Mouse (Mus musculus): ENCODE results near the gene Gm9112. TPM values are rescaled to one million over a fixed set of nuclear protein-coding genes. Genes with fewer than 3 reads are reported as not detected.
A peak's percentile ranks its signal among the peaks of the same experiment; 100 is the strongest.
"Not testable (repeated sequence)": the region's sequence is repeated elsewhere in the genome, so short reads cannot be mapped to it uniquely, and the experiment has no call there.

The Gm9112 gene
- polyA plus RNA-seq (2014; fragmentation: Nextera tagmentation; extraction: Ambion mirVana), result not detected in 2 replicates

GRCm38 (mm10) chrX:102707535-102707934 is at the start of gene Gm9112, which contains the start of gene Dmrtc1b:
Gene Gm9112 (minus strand): TSS chrX:102707635.
Gene Dmrtc1b (plus strand): TSS chrX:102707865.
- not testable (repeated sequence) for H3K4me1 ChIP-seq (ENCODE audit: control insufficient read depth, insufficient read depth, low read length); H3K36me3 ChIP-seq (replicated peaks; ENCODE audit: control insufficient read depth, insufficient read depth, low read depth, low read length); H3K4me2 ChIP-seq (ENCODE audit: low read depth, low read length); H3K27me3 ChIP-seq (ENCODE audit: control insufficient read depth, insufficient read depth, low read length); ATAC-seq (replicated peaks; ENCODE audit: insufficient number of reproducible peaks, low FRiP score, low TSS enrichment, low read depth); H3K4me3 ChIP-seq (ENCODE audit: low read depth, low read length); H3K27ac ChIP-seq (replicated peaks; ENCODE audit: low read depth, low read length); H3K9me3 ChIP-seq (replicated peaks; ENCODE audit: control insufficient read depth, low read length); DNase-seq (ENCODE audit: low spot score); H3K9ac ChIP-seq (replicated peaks; ENCODE audit: low read length)
- 78% methylated on average over 4 of the region's 10 CpGs for WGBS

- 89% methylated on average over 6 of the region's 6 CpGs for WGBS
- not testable (repeated sequence) for DNase-seq (ENCODE audit: low spot score); H3K9me3 ChIP-seq (replicated peaks; ENCODE audit: control insufficient read depth, low read length)
Observed at GRCm38 (mm10) chrX:102724226-102724625, 16.8 kb upstream of the Gm9112 start.

GRCm38 (mm10) chrX:102700636-102701035 is 6.8 kb downstream of the Gm9112 start:
- peak; percentile 43 for DNase-seq (ENCODE audit: low spot score)
- H3K27me3 ChIP-seq (ENCODE audit: control insufficient read depth, insufficient read depth, low read length); H3K4me3 ChIP-seq (ENCODE audit: low read depth, low read length); H3K9me3 ChIP-seq (replicated peaks; ENCODE audit: control insufficient read depth, low read length); H3K27ac ChIP-seq (replicated peaks; ENCODE audit: low read depth, low read length); H3K36me3 ChIP-seq (replicated peaks; ENCODE audit: control insufficient read depth, insufficient read depth, low read depth, low read length); H3K4me1 ChIP-seq (ENCODE audit: control insufficient read depth, insufficient read depth, low read length); H3K4me2 ChIP-seq (ENCODE audit: low read depth, low read length); ATAC-seq (replicated peaks; ENCODE audit: insufficient number of reproducible peaks, low FRiP score, low TSS enrichment, low read depth); H3K9ac ChIP-seq (replicated peaks; ENCODE audit: low read length): not testable (repeated sequence)
- 75% methylated on average over 3 of the region's 3 CpGs for WGBS

More at GRCm38 (mm10) chrX:102724226-102724625, 16.8 kb upstream of the Gm9112 start:
- H3K4me2 ChIP-seq (ENCODE audit: low read depth, low read length); H3K36me3 ChIP-seq (replicated peaks; ENCODE audit: control insufficient read depth, insufficient read depth, low read depth, low read length); H3K9ac ChIP-seq (replicated peaks; ENCODE audit: low read length); ATAC-seq (replicated peaks; ENCODE audit: insufficient number of reproducible peaks, low FRiP score, low TSS enrichment, low read depth); H3K27me3 ChIP-seq (ENCODE audit: control insufficient read depth, insufficient read depth, low read length); H3K27ac ChIP-seq (replicated peaks; ENCODE audit: low read depth, low read length); H3K4me1 ChIP-seq (ENCODE audit: control insufficient read depth, insufficient read depth, low read length); H3K4me3 ChIP-seq (ENCODE audit: low read depth, low read length): not testable (repeated sequence)

GRCm38 (mm10) chrX:102689252-102689651 is 18.2 kb downstream of the Gm9112 start:
- H3K27me3 ChIP-seq (ENCODE audit: control insufficient read depth, insufficient read depth, low read length); H3K4me1 ChIP-seq (ENCODE audit: control insufficient read depth, insufficient read depth, low read length); H3K36me3 ChIP-seq (replicated peaks; ENCODE audit: control insufficient read depth, insufficient read depth, low read depth, low read length); H3K4me3 ChIP-seq (ENCODE audit: low read depth, low read length); H3K27ac ChIP-seq (replicated peaks; ENCODE audit: low read depth, low read length); H3K4me2 ChIP-seq (ENCODE audit: low read depth, low read length); H3K9ac ChIP-seq (replicated peaks; ENCODE audit: low read length); H3K9me3 ChIP-seq (replicated peaks; ENCODE audit: control insufficient read depth, low read length); ATAC-seq (replicated peaks; ENCODE audit: insufficient number of reproducible peaks, low FRiP score, low TSS enrichment, low read depth): not testable (repeated sequence)
- WGBS, result 20% methylated on average over 4 of the region's 4 CpGs
- DNase-seq (ENCODE audit: low spot score), result peak; percentile 48

- H3K9me3 ChIP-seq (replicated peaks; ENCODE audit: control insufficient read depth, low read length); H3K4me1 ChIP-seq (ENCODE audit: control insufficient read depth, insufficient read depth, low read length); H3K9ac ChIP-seq (replicated peaks; ENCODE audit: low read length); ATAC-seq (replicated peaks; ENCODE audit: insufficient number of reproducible peaks, low FRiP score, low TSS enrichment, low read depth); H3K36me3 ChIP-seq (replicated peaks; ENCODE audit: control insufficient read depth, insufficient read depth, low read depth, low read length); H3K4me2 ChIP-seq (ENCODE audit: low read depth, low read length); H3K4me3 ChIP-seq (ENCODE audit: low read depth, low read length); H3K27me3 ChIP-seq (ENCODE audit: control insufficient read depth, insufficient read depth, low read length); H3K27ac ChIP-seq (replicated peaks; ENCODE audit: low read depth, low read length); DNase-seq (ENCODE audit: low spot score): not testable (repeated sequence)
- WGBS, result 80% methylated on average over 5 of the region's 5 CpGs
Observed at GRCm38 (mm10) chrX:102686872-102687271, 20.6 kb downstream of the Gm9112 start, which contains the start of gene Gm3880. Gene Gm3880 (minus strand): TSS chrX:102686972.

- 38% methylated on average over 3 of the region's 3 CpGs for WGBS
- H3K9me3 ChIP-seq (replicated peaks; ENCODE audit: control insufficient read depth, low read length); H3K36me3 ChIP-seq (replicated peaks; ENCODE audit: control insufficient read depth, insufficient read depth, low read depth, low read length); H3K27me3 ChIP-seq (ENCODE audit: control insufficient read depth, insufficient read depth, low read length); H3K9ac ChIP-seq (replicated peaks; ENCODE audit: low read length); H3K4me1 ChIP-seq (ENCODE audit: control insufficient read depth, insufficient read depth, low read length); ATAC-seq (replicated peaks; ENCODE audit: insufficient number of reproducible peaks, low FRiP score, low TSS enrichment, low read depth); DNase-seq (ENCODE audit: low spot score); H3K27ac ChIP-seq (replicated peaks; ENCODE audit: low read depth, low read length); H3K4me3 ChIP-seq (ENCODE audit: low read depth, low read length); H3K4me2 ChIP-seq (ENCODE audit: low read depth, low read length): not testable (repeated sequence)
Observed at GRCm38 (mm10) chrX:102684706-102685105, 22.7 kb downstream of the Gm9112 start.

- no peak overlapping the region for H3K9ac ChIP-seq (replicated peaks; ENCODE audit: low read length)
- H3K9me3 ChIP-seq (replicated peaks; ENCODE audit: control insufficient read depth, low read length), result no peaks in the 10 kb centered on the region
- 82% methylated on average over 2 of the region's 2 CpGs for WGBS
- H3K27ac ChIP-seq (replicated peaks; ENCODE audit: low read depth, low read length), result no peak overlapping the region
- no peaks in the 10 kb centered on the region for H3K36me3 ChIP-seq (replicated peaks; ENCODE audit: control insufficient read depth, insufficient read depth, low read depth, low read length)
- H3K4me3 ChIP-seq (ENCODE audit: low read depth, low read length), result no peak overlapping the region
- ATAC-seq (replicated peaks; ENCODE audit: insufficient number of reproducible peaks, low FRiP score, low TSS enrichment, low read depth) (no peak), DNase-seq (ENCODE audit: low spot score) (no peak)
- H3K4me2 ChIP-seq (ENCODE audit: low read depth, low read length), result no peak overlapping the region
- no peaks in the 10 kb centered on the region for H3K4me1 ChIP-seq (ENCODE audit: control insufficient read depth, insufficient read depth, low read length)
- H3K27me3 ChIP-seq (ENCODE audit: control insufficient read depth, insufficient read depth, low read length), result no peaks in the 10 kb centered on the region
Observed at GRCm38 (mm10) chrX:102666641-102667040, 40.8 kb downstream of the Gm9112 start.

- Histone ChIP-seq H3K27ac (replicated peaks; ENCODE audit: low read depth, low read length) (no peak overlapping the region), H3K4me3 (ENCODE audit: low read depth, low read length) (no peak overlapping the region), H3K9me3 (replicated peaks; ENCODE audit: control insufficient read depth, low read length) (no peaks in the 10 kb centered on the region), H3K9ac (replicated peaks; ENCODE audit: low read length) (no peak overlapping the region), H3K27me3 (ENCODE audit: control insufficient read depth, insufficient read depth, low read length) (no peaks in the 10 kb centered on the region), H3K36me3 (replicated peaks; ENCODE audit: control insufficient read depth, insufficient read depth, low read depth, low read length) (no peaks in the 10 kb centered on the region), H3K4me1 (ENCODE audit: control insufficient read depth, insufficient read depth, low read length) (no peaks in the 10 kb centered on the region), H3K4me2 (ENCODE audit: low read depth, low read length) (no peak overlapping the region)
- ATAC-seq (replicated peaks; ENCODE audit: insufficient number of reproducible peaks, low FRiP score, low TSS enrichment, low read depth) (no peak), DNase-seq (ENCODE audit: low spot score) (peak; percentile 3)
- WGBS, result 22% methylated on average over 3 of the region's 3 CpGs
Observed at GRCm38 (mm10) chrX:102660712-102661111, 46.7 kb downstream of the Gm9112 start.

Data from embryonic facial prominence, embryonic 11.5 days (tissue).